ENCODE assay signal across 25 mouse cellular contexts in genomic region chr4:114377531-114377930, GRCm38 (mm10). TPM values are rescaled to one million over a fixed set of nuclear protein-coding genes. Genes with fewer than 3 reads are reported as not detected.
A peak's percentile ranks its signal among the peaks of the same experiment; 100 is the strongest.
DNase-seq lines count a peak whose midpoint lies in the region; ATAC-seq lines count a peak whose summit lies in the region.
"Had no signal": no experiment of that assay in that cellular context is flagged by ENCODE, and none has a peak within 500 bp of the region (broad histone marks: within the 10 kb centered on the region; RNA-seq: fewer than 3 reads in every experiment).

No protein-coding gene starts in this region.

- no peaks in the 10 kb centered on the region for H3K27me3 ChIP-seq in embryonic facial prominence, embryonic 10.5 days (replicated peaks; ENCODE audit: low read depth, poor library complexity, severe bottlenecking)
- no peaks in the 10 kb centered on the region for H3K27me3 ChIP-seq in kidney, embryonic 16.5 days (ENCODE audit: insufficient read depth, low read length)
- H3K27me3 ChIP-seq in limb, embryonic 10.5 days (ENCODE audit: low read depth, poor library complexity, severe bottlenecking) = 0 out of 2 replicates have a peak, but pooled peaks cover 11% of the 10 kb centered on the region
- H3K27me3 ChIP-seq: neural tube, embryonic 15.5 days had no signal

- H3K4me1 ChIP-seq in embryonic facial prominence, embryonic 10.5 days = peaks cover 7% of the 10 kb centered on the region
- no peaks in the 10 kb centered on the region for H3K4me1 ChIP-seq in kidney, embryonic 16.5 days (ENCODE audit: insufficient read depth, low read length)
- peaks cover 26% of the 10 kb centered on the region for H3K4me1 ChIP-seq in limb, embryonic 10.5 days
- H3K4me1 ChIP-seq: megakaryocyte, embryonic 14.5 days; neural tube, embryonic 15.5 days had no signal

- 71% methylated on average over 11 of the region's 11 CpGs for WGBS in embryonic facial prominence, embryonic 10.5 days
- 86% methylated on average over 11 of the region's 11 CpGs for WGBS in kidney, embryonic 16.5 days
- 69% methylated on average over 11 of the region's 11 CpGs for WGBS in limb, embryonic 10.5 days

- peak; percentile 13 for DNase-seq in embryonic facial prominence, embryonic 10.5 days (ENCODE audit: low spot score)
- DNase-seq in fibroblast of lung, adult 2 months (ENCODE audit: low read depth) = peak; percentile 70
- peak; percentile 56 for DNase-seq in limb, embryonic 10.5 days (ENCODE audit: low spot score)
- no peak for DNase-seq in layer of hippocampus, adult 9-11 months
- no peak for DNase-seq in ovary, postnatal 36 days (ENCODE audit: low spot score)
- DNase-seq in cerebellum, adult 8-10 months = no peak
- DNase-seq in right cerebral cortex, postnatal 14 days = no peak
- DNase-seq: adrenal gland, postnatal 25 days; cerebellum, adult 11-12 months; cerebellum, postnatal 36 days; forebrain, postnatal 0 days; heart, adult 18-20 months; heart, postnatal 36 days; left cerebral cortex, postnatal 4 days; lung, adult 18-20 months; midbrain, embryonic 14.5 days; right cerebral cortex, postnatal 25 days; thymus, adult 2 months had no signal

- H3K4me2 ChIP-seq in kidney, embryonic 16.5 days (replicated peaks; ENCODE audit: low read depth, low read length) = no peak overlapping the region
- H3K4me2 ChIP-seq: hindbrain, embryonic 14.5 days; neural tube, embryonic 15.5 days had no signal

- no peak overlapping the region for H3K4me3 ChIP-seq in embryonic facial prominence, embryonic 10.5 days
- no peak overlapping the region for H3K4me3 ChIP-seq in kidney, embryonic 16.5 days (ENCODE audit: low read length)
- no peak overlapping the region for H3K4me3 ChIP-seq in limb, embryonic 10.5 days
- H3K4me3 ChIP-seq: forebrain, embryonic 10.5 days; layer of hippocampus, adult 2 months; megakaryocyte, embryonic 14.5 days; neural tube, embryonic 15.5 days had no signal

- no peak overlapping the region for H3K27ac ChIP-seq in embryonic facial prominence, embryonic 10.5 days (replicated peaks)
- no peak overlapping the region for H3K27ac ChIP-seq in kidney, embryonic 16.5 days (ENCODE audit: low read length)
- H3K27ac ChIP-seq in limb, embryonic 10.5 days = peak overlapping the region; percentile 67
- H3K27ac ChIP-seq: forebrain, embryonic 10.5 days; hindbrain, embryonic 14.5 days; layer of hippocampus, adult 2 months; neural tube, embryonic 15.5 days had no signal

- no peak overlapping the region for H3K9ac ChIP-seq in kidney, embryonic 16.5 days (replicated peaks; ENCODE audit: low read length)
- H3K9ac ChIP-seq: forebrain, postnatal 0 days; hindbrain, embryonic 14.5 days; neural tube, embryonic 15.5 days had no signal

- no peaks in the 10 kb centered on the region for H3K36me3 ChIP-seq in embryonic facial prominence, embryonic 10.5 days (replicated peaks)
- H3K36me3 ChIP-seq in kidney, embryonic 16.5 days (ENCODE audit: insufficient read depth, low read length) = no peaks in the 10 kb centered on the region
- H3K36me3 ChIP-seq in limb, embryonic 10.5 days = no peaks in the 10 kb centered on the region
- H3K36me3 ChIP-seq: forebrain, embryonic 10.5 days; G1E; neural tube, embryonic 15.5 days had no signal

- no peaks in the 10 kb centered on the region for H3K9me3 ChIP-seq in embryonic facial prominence, embryonic 10.5 days
- H3K9me3 ChIP-seq in kidney, embryonic 16.5 days (ENCODE audit: low read length) = peaks cover 3% of the 10 kb centered on the region; the same call in 1 of the 2 replicates
- H3K9me3 ChIP-seq in limb, embryonic 10.5 days (replicated peaks) = no peaks in the 10 kb centered on the region
- H3K9me3 ChIP-seq: forebrain, embryonic 10.5 days; neural tube, embryonic 15.5 days had no signal

- peak; percentile 69; the same call in 1 of the 2 replicates for ATAC-seq in kidney, embryonic 16.5 days (ENCODE audit: low FRiP score, low TSS enrichment)
- ATAC-seq: forebrain, postnatal 0 days had no signal

RNA-seq across cellular contexts. Expression of gene Trabd2b, which starts 29.0 kb away (rescaled TPM):
- 0.80 and 0.81 TPM in 2 replicates for polyA plus RNA-seq in embryonic facial prominence, embryonic 10.5 days (2016; fragmentation: Nextera tagmentation; extraction: Ambion mirVana)
- polyA plus RNA-seq in kidney, embryonic 16.5 days (2015; fragmentation: Nextera tagmentation; extraction: Ambion mirVana) = 5.7 and 6.1 TPM in 2 replicates
- 0.34 and 0.56 TPM in 2 replicates for polyA plus RNA-seq in limb, embryonic 10.5 days (2016; fragmentation: Nextera tagmentation; extraction: Ambion mirVana)
- polyA plus RNA-seq: G1E had no signal

Comparison
In these comparisons a context has a peak if more than half of its experiments do, and no peak if none do; other contexts are left out.
1. DNase-seq: peak in embryonic facial prominence, embryonic 10.5 days (single experiment), fibroblast of lung, adult 2 months (single experiment) and limb, embryonic 10.5 days (single experiment); none in layer of hippocampus, adult 9-11 months (single experiment), ovary, postnatal 36 days (single experiment), cerebellum, adult 8-10 months (single experiment) and right cerebral cortex, postnatal 14 days (single experiment).